Mouse (Mus musculus) neural tube, embryonic 12.5 days (tissue): ENCODE measurements around the gene Bptf. TPM values are rescaled to one million over a fixed set of nuclear protein-coding genes. Genes with fewer than 3 reads are reported as not detected.

Experiments
- ATAC-seq: fragments of 200-750 bp; cut with Nextera tagmentation; 2 replicates; pipeline ENCODE4 v1.8.0; 2017; ENCODE audit warnings: low read depth, mild to moderate bottlenecking, moderate TSS enrichment, moderate library complexity; ENCODE audit not compliant: low FRiP score
- H3K27ac ChIP-seq: fragments of 300-500 bp; sonication (generic); 2 replicates; pipeline ENCODE4 v1.5.1; 2016
- H3K27me3 ChIP-seq: fragments of 300-500 bp; sonication (generic); replicated peaks from 2 replicates; pipeline ENCODE4 v1.6.1; 2016; ENCODE audit warnings: mild to moderate bottlenecking
- H3K36me3 ChIP-seq: fragments of 300-500 bp; sonication (generic); 2 replicates; pipeline ENCODE4 v1.6.1; 2016; ENCODE audit warnings: mild to moderate bottlenecking
- H3K4me1 ChIP-seq: fragments of 300-500 bp; sonication (generic); 2 replicates; pipeline ENCODE4 v1.6.1; 2016
- H3K4me2 ChIP-seq: fragments of 300-500 bp; sonication (generic); replicated peaks from 2 replicates; pipeline ENCODE4 v1.6.1; 2016; ENCODE audit warnings: mild to moderate bottlenecking
- H3K4me3 ChIP-seq: fragments of 300-500 bp; sonication (generic); 2 replicates; pipeline ENCODE4 v1.5.1; 2016
- H3K9ac ChIP-seq: fragments of 300-500 bp; sonication (generic); 2 replicates; pipeline ENCODE4 v1.6.1; 2016; ENCODE audit warnings: mild to moderate bottlenecking
- H3K9me3 ChIP-seq: fragments of 300-500 bp; sonication (generic); 2 replicates; pipeline ENCODE4 v1.6.1; 2016; ENCODE audit warnings: mild to moderate bottlenecking
- WGBS: fragments of 180-500 bp; shearing (Covaris S2); methylation state at CpG from one replicate; pipeline ENCODE4 v1.1.7; 2016; 5-methylcytosine and 5-hydroxymethylcytosine counted together
- polyA plus RNA-seq: library from polyadenylated mRNA; unstranded; fragments of >200 nt; fragmentation: Nextera tagmentation; extraction: Ambion mirVana; gene quantifications from 2 replicates; pipeline ENCODE4 v1.2.1, GENCODE M21; 2016

Gene Bptf
- polyA plus RNA-seq, 1 experiment from 2014 or later, result 35.6 TPM

GRCm38 (mm10) chr11:107039417-107039816 lies 92.5 kb downstream of the Bptf start:
- ATAC-seq, result no peak
- 93% methylated on average over 5 of the region's 5 CpGs for WGBS
- no peak overlapping the region for H3K4me3 ChIP-seq

DNA sequence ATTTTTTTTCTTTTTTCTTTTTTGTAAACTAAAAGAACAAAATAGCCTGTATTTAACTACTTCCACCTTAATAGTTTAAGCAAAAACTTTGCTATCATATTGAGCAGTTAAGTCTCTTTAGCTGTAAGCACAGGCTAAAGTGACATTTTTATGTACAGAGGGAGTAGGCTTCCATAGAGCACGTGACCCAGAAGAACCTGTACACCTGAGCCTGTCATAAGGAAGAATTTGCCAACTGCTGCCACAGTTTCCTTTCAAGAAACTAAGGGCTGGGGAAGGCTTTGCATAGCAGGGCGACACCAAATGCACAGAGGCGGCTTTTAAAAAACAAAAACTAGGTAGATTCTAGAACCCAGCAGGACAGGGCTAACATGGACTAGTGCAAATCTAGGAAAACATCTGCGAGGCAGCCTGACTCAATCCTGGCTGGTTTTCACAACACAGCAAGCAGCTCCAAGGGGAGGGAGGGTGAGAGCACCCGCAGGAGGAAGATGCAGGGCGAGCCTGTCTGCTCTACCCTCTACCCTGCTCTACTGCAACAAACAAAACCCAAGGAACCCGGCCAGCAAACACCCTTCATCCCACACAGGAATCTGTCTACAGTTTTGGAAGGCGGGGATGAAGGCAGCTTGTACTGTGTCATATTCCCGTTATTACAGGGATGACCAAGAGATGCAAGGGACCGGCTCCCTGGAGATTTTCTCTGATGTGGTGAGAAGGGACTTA lies 97.7 kb downstream of the Bptf start:
- no peak for ATAC-seq
- 90% methylated on average over 10 of the region's 10 CpGs for WGBS
- no peak overlapping the region for H3K9ac ChIP-seq
- no peak overlapping the region for H3K4me3 ChIP-seq
- no peaks in the 10 kb centered on the region for H3K27me3 ChIP-seq
- H3K4me2 ChIP-seq, result no peak overlapping the region
- no peak overlapping the region for H3K27ac ChIP-seq
- H3K36me3 ChIP-seq, result peaks cover 19% of the 10 kb centered on the region
- no peaks in the 10 kb centered on the region for H3K4me1 ChIP-seq
- H3K9me3 ChIP-seq, result no peaks in the 10 kb centered on the region

More at GRCm38 (mm10) chr11:107039417-107039816, 92.5 kb downstream of the Bptf start:
- Histone ChIP-seq H3K27me3 (no peaks in the 10 kb centered on the region), H3K27ac (no peak overlapping the region), H3K9me3 (no peaks in the 10 kb centered on the region), H3K36me3 (peaks cover 59% of the 10 kb centered on the region), H3K4me2 (no peak overlapping the region), H3K9ac (no peak overlapping the region), H3K4me1 (no peaks in the 10 kb centered on the region)

DNA sequence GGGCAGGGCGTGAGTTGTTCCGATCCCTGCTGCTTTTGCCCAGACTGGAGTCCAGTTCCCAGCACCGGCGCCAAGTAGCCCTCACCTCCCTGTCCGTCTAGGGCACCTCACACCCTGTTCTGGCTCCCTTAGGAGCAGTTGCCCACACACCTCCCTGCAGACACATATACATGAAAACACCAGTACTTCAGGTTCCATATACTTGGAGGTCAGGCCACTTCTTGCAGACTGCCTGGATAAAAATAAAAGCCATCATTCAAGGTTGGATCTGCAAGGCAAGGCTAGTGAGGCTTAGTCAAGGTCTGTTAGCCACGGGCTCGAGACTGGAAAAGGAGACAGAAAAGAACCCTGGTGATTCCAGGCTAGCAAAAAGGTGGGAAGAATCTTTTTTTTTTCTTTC lies 100.3 kb downstream of the Bptf start:
- ATAC-seq, result no peak
- Histone ChIP-seq H3K27me3 (no peaks in the 10 kb centered on the region), H3K27ac (no peak overlapping the region)

GRCm38 (mm10) chr11:107029536-107029935 lies 102.4 kb downstream of the Bptf start:
- H3K27ac ChIP-seq, result no peak overlapping the region
- H3K27me3 ChIP-seq, result no peaks in the 10 kb centered on the region
- peaks cover 27% of the 10 kb centered on the region for H3K4me1 ChIP-seq
- H3K4me2 ChIP-seq, result no peak overlapping the region
- H3K4me3 ChIP-seq, result no peak overlapping the region
- no peaks in the 10 kb centered on the region for H3K9me3 ChIP-seq
- H3K9ac ChIP-seq, result no peak overlapping the region
- WGBS, result 59% methylated on average over 19 of the region's 19 CpGs
- no peak for ATAC-seq
- no peaks in the 10 kb centered on the region for H3K36me3 ChIP-seq

More for the DNA sequence above, 100.3 kb downstream of the Bptf start:
- Histone ChIP-seq H3K4me1 (peaks cover 7% of the 10 kb centered on the region), H3K4me2 (no peak overlapping the region), H3K36me3 (no peaks in the 10 kb centered on the region), H3K9me3 (no peaks in the 10 kb centered on the region), H3K4me3 (no peak overlapping the region), H3K9ac (no peak overlapping the region)
- 54% methylated on average over 7 of the region's 7 CpGs for WGBS

- Histone ChIP-seq H3K36me3 (no peaks in the 10 kb centered on the region), H3K27me3 (no peaks in the 10 kb centered on the region), H3K4me2 (peak overlapping the region; percentile 72), H3K9me3 (no peaks in the 10 kb centered on the region), H3K4me3 (peak overlapping the region; percentile 56; the same call in 1 of the 2 replicates), H3K9ac (peak overlapping the region; percentile 65; the same call in 1 of the 2 replicates), H3K27ac (peak overlapping the region; percentile 42; the same call in 1 of the 2 replicates), H3K4me1 (peaks cover 32% of the 10 kb centered on the region)
- WGBS, result 78% methylated on average over 6 of the region's 6 CpGs
- ATAC-seq, result no peak
Measured at GRCm38 (mm10) chr11:107028754-107029153, 103.2 kb downstream of the Bptf start.

- Histone ChIP-seq H3K27me3 (no peaks in the 10 kb centered on the region), H3K9ac (peak overlapping the region; percentile 65), H3K4me2 (peak overlapping the region; percentile 72), H3K4me3 (peak overlapping the region; percentile 56), H3K36me3 (no peaks in the 10 kb centered on the region), H3K9me3 (no peaks in the 10 kb centered on the region), H3K27ac (peak overlapping the region; percentile 42; the same call in 1 of the 2 replicates), H3K4me1 (peaks cover 32% of the 10 kb centered on the region)
- ATAC-seq, result peak; percentile 65
- 5% methylated on average over 29 of the region's 29 CpGs for WGBS
Measured at GRCm38 (mm10) chr11:107028275-107028618, 103.7 kb downstream of the Bptf start.

DNA sequence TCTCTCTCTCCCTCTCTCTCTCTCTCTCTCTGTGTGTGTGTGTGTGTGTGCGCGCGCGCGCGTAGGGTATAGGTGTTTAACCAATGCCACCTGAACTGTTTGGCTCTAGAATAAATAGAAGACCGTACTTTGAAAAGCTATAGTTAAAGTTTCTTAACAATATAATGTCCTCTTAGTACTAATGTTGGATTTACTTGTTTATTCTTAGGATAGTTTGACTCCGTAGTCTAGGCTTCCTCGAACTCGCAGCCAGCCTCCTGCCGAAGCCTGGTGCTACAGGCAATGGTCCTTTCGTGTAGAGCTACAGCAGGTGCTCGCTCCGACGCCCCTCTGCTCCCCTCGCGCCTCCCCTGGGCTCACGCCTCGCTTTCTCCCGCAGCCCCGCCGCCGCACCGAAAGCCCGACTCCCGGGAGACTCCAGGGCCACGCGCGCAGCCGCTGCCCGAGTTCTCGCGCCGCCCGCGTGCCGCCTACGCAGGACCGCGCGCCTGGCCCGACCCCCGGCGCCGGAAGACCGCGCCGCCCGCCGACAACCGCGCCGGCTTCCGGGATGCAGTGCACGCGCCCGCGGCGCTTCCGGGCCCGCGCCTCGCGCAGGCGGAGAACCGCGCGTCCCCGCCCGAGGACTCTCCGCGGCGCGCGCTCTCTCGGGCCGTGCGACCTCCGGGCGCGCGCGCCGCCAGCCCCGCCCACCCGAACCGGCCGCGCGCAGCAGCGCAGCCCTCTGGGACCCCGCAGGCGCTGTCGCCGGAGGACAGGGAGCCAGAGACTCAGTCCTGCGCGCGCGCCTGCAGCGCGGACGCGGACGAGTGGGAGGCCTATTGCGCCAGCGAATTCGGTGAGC lies 104.3 kb downstream of the Bptf start:
- ATAC-seq, result peak; percentile 86
- WGBS, result under 1% methylated on average over 107 of the region's 107 CpGs
- no peaks in the 10 kb centered on the region for H3K36me3 ChIP-seq
- H3K4me3 ChIP-seq, result peak overlapping the region; percentile 56
- no peaks in the 10 kb centered on the region for H3K27me3 ChIP-seq
- peaks cover 32% of the 10 kb centered on the region for H3K4me1 ChIP-seq
- 0 out of 2 replicates have a peak overlapping the region, but pooled peaks have one; percentile 42 for H3K27ac ChIP-seq
- peak overlapping the region; percentile 65 for H3K9ac ChIP-seq
- no peaks in the 10 kb centered on the region for H3K9me3 ChIP-seq
- H3K4me2 ChIP-seq, result peak overlapping the region; percentile 72

DNA sequence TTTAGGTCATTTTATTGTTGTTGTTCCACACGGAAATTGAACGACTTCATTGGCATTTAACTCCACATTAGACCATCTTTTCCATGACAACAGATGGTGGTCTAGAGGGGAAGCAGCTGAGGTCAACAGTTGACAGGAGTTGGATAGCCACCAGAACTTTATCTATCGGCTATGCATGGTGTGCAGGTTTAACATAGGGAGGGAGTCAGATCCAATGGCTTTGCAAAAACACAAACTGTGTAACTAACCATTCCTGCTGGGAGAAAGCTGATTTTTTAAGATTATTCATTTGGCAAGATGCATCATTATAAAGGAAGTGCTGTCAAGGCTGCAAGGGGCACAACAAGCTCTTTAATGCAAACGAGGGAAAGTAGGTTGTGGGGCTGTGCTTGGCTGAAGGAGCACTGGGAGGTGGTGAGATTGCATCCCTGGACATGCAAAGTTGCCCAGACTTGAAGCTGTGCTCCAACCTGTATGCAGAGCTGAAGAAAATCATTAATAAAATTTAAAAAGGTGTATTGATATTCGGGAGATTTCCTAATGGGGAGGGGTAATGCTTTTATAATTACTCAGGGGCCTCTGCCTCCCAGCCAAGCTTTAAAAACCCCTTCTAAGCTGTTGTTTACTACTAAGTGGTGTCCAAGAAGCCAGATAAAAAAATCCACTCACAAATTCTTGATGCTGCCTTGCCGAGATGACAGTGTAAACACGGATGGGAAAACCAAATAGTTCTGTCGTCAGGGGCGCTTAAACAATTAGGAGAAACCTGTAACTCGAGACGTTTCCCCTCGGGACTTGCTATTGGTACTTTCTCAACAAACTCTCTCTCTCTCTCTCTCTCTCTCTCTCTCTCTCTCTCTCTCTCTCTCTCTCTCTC lies 105.1 kb downstream of the Bptf start:
- WGBS, result 6% methylated on average over 12 of the region's 12 CpGs
- Histone ChIP-seq H3K9me3 (no peaks in the 10 kb centered on the region), H3K4me1 (peaks cover 32% of the 10 kb centered on the region), H3K4me3 (no peak overlapping the region; the same call in 1 of the 2 replicates), H3K36me3 (no peaks in the 10 kb centered on the region), H3K27ac (no peak overlapping the region), H3K9ac (no peak overlapping the region), H3K4me2 (peak overlapping the region; percentile 72), H3K27me3 (no peaks in the 10 kb centered on the region)
- no peak for ATAC-seq

- Histone ChIP-seq H3K9ac (peak within 1 kb of the TSS; percentile 49), H3K27ac (no peak within 1 kb of the TSS), H3K4me2 (peak within 1 kb of the TSS; percentile 72), H3K36me3 (no peaks in the 10 kb centered on the region), H3K27me3 (no peaks in the 10 kb centered on the region), H3K4me3 (peak within 1 kb of the TSS; percentile 38), H3K4me1 (peaks cover 32% of the 10 kb centered on the region), H3K9me3 (no peaks in the 10 kb centered on the region)
- no peak for ATAC-seq
- WGBS, result under 1% methylated on average over 45 of the region's 45 CpGs
Measured at GRCm38 (mm10) chr11:107025411-107026321, 106.3 kb downstream of the Bptf start, which contains the start of gene 1810010H24Rik. 1810010H24Rik (plus strand) TSS chr11:107025681.

DNA sequence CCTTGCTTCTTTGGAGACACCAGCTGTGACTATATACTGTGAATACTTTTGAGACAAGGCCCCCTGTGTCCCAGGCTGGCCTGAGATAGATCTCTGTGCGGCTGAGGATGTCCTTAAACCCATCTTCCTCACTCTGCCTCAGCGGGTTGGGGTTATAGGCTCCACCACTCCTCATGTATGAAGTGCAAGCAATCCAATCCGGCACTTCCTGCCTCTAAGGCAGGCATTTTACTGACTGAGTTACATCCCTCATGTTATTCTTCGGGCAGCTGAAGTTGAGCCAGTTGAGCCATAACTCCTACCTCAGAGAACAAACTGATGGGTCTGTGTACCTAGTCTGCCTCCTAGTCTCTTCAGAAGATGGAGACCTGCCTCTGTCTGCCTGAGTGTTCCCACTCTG lies 107.5 kb downstream of the Bptf start:
- Histone ChIP-seq H3K9ac (no peak overlapping the region), H3K4me1 (peaks cover 32% of the 10 kb centered on the region), H3K4me3 (no peak overlapping the region), H3K4me2 (peak overlapping the region; percentile 72), H3K27ac (no peak overlapping the region), H3K27me3 (no peaks in the 10 kb centered on the region), H3K36me3 (no peaks in the 10 kb centered on the region), H3K9me3 (no peaks in the 10 kb centered on the region)
- ATAC-seq, result no peak
- 53% methylated on average over 4 of the region's 4 CpGs for WGBS
